Mouse (Mus musculus): ENCODE measurements around the gene Clhc1. TPM values are rescaled to one million over a fixed set of nuclear protein-coding genes. Genes with fewer than 3 reads are reported as not detected.

Clhc1 gene
- polyA plus RNA-seq, 1 experiment from 2014 or later, result 0.17 TPM

GRCm38 (mm10) chr11:29623327-29623726 is 75.6 kb downstream of the Clhc1 start:
- 83% methylated on average over 3 of the region's 3 CpGs for whole genome bisulfite sequencing
- Histone ChIP-seq H3K4me3 (no peak overlapping the region), H3K27ac (no peak overlapping the region), H3K27me3 (no peaks in the 10 kb centered on the region), H3K4me1 (no peaks in the 10 kb centered on the region), H3K36me3 (no peaks in the 10 kb centered on the region), H3K9me3 (no peaks in the 10 kb centered on the region), H3K9ac (no peak overlapping the region), H3K4me2 (no peak overlapping the region)
- ATAC-seq (ENCODE audit: borderline replicate concordance, extremely low read depth, low FRiP score, low TSS enrichment), result no peak

GRCm38 (mm10) chr11:29626541-29626940 is 78.8 kb downstream of the Clhc1 start:
- Histone ChIP-seq H3K27me3 (no peaks in the 10 kb centered on the region), H3K4me2 (no peak overlapping the region), H3K9me3 (no peaks in the 10 kb centered on the region), H3K9ac (no peak overlapping the region), H3K27ac (no peak overlapping the region), H3K4me1 (no peaks in the 10 kb centered on the region), H3K36me3 (no peaks in the 10 kb centered on the region), H3K4me3 (no peak overlapping the region)
- no peak for ATAC-seq (ENCODE audit: borderline replicate concordance, extremely low read depth, low FRiP score, low TSS enrichment)
- 20% methylated on average over 5 of the region's 5 CpGs for WGBS

DNA sequence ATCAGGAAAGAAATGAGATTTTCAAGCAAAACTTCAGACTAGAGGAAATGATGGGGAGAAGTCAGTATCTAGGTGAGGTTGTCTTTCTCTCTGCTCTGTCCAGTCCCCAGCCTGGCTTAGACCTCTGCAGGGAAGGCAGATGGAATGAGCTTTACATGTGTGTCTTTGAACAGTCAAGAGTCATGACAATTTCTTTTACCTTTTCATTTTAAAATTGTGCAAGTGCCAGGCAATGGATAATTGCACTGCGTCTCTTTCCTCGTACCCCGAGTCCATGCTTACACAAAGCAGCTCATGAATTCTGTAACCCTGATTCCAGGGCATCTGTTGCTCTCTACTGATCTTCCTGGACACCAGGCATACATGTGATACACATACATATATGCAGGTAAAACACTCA is 80.0 kb downstream of the Clhc1 start:
- Histone ChIP-seq H3K27me3 (no peaks in the 10 kb centered on the region), H3K4me3 (no peak overlapping the region), H3K27ac (no peak overlapping the region), H3K9me3 (no peaks in the 10 kb centered on the region), H3K36me3 (no peaks in the 10 kb centered on the region), H3K9ac (no peak overlapping the region), H3K4me2 (no peak overlapping the region), H3K4me1 (no peaks in the 10 kb centered on the region)
- no peak for ATAC-seq (ENCODE audit: borderline replicate concordance, extremely low read depth, low FRiP score, low TSS enrichment)
- WGBS, result 90% methylated on average over 3 of the region's 3 CpGs

Other genes starting within 250 kb of the Clhc1 start
- 33.7 and 33.8 TPM in 2 replicates for gene Ccdc88a, start 174.3 kb upstream of the Clhc1 start, polyA plus RNA-seq (2015; fragmentation: Nextera tagmentation; extraction: Ambion mirVana)
- gene Prorsd1, start 32.9 kb upstream of the Clhc1 start, polyA plus RNA-seq (2015; fragmentation: Nextera tagmentation; extraction: Ambion mirVana), result 28.0 and 29.0 TPM in 2 replicates
- 39.9 and 42.4 TPM in 2 replicates for gene Mtif2, start 21.5 kb upstream of the Clhc1 start, polyA plus RNA-seq (2015; fragmentation: Nextera tagmentation; extraction: Ambion mirVana)
- 1,003 and 1,090 TPM in 2 replicates for gene Rps27a, start 159 bp downstream of the Clhc1 start, polyA plus RNA-seq (2015; fragmentation: Nextera tagmentation; extraction: Ambion mirVana)
- gene Rtn4, start 145.0 kb downstream of the Clhc1 start, polyA plus RNA-seq (2015; fragmentation: Nextera tagmentation; extraction: Ambion mirVana), result 52.2 and 52.6 TPM in 2 replicates

Data from lung, embryonic 15.5 days (tissue).